Mouse (Mus musculus): Measurements from ENCODE around the gene Klrb1b. TPM values are rescaled to one million over a fixed set of nuclear protein-coding genes. Genes with fewer than 3 reads are reported as not detected.

Klrb1b gene
- polyA plus RNA-seq (2012; rRNA removed), result not detected in 2 replicates

GRCm38 (mm10) chr6:128826132-128826531 is at the start of gene Klrb1b, which contains the start of gene Gm44511:
Gene Klrb1b (minus strand): TSS chr6:128826331.
Gene Gm44511 (minus strand): TSS chr6:128826315.

GRCm38 (mm10) chr6:128789115-128789514 is 37.0 kb downstream of the Klrb1b start, which contains the start of gene Klrb1c:
Gene Klrb1c (minus strand): TSS chr6:128789215.

Other genes starting within 250 kb of the Klrb1b start
- 5.8 and 6.0 TPM in 2 replicates for gene A2ml1, start 244.7 kb downstream of the Klrb1b start, polyA plus RNA-seq (2012; rRNA removed)
- gene Klrb1a, start 202.8 kb downstream of the Klrb1b start, polyA plus RNA-seq (2012; rRNA removed), result not detected in 2 replicates
- not detected in 2 replicates for gene Clec2h, start 163.9 kb downstream of the Klrb1b start, polyA plus RNA-seq (2012; rRNA removed)
- gene Klrb1, start 103.3 kb downstream of the Klrb1b start, polyA plus RNA-seq (2012; rRNA removed), result 0.63 and 0.80 TPM in 2 replicates
- gene Klrb1c, start 37.1 kb downstream of the Klrb1b start, polyA plus RNA-seq (2012; rRNA removed), result 0.05 TPM in 1 of 2 replicates, not detected in the other
- gene Gm44511, start within 50 bp of the Klrb1b start, polyA plus RNA-seq (2012; rRNA removed), result not detected in 2 replicates
- not detected in 2 replicates for gene Clec2i, start 61.3 kb upstream of the Klrb1b start, polyA plus RNA-seq (2012; rRNA removed)
- gene BC035044, start 64.8 kb upstream of the Klrb1b start, polyA plus RNA-seq (2012; rRNA removed), result 0.32 and 0.48 TPM in 2 replicates
- gene Clec2g, start 108.0 kb upstream of the Klrb1b start, polyA plus RNA-seq (2012; rRNA removed), result not detected in 2 replicates
- 0.44 and 0.62 TPM in 2 replicates for gene Klrb1f, start 219.6 kb upstream of the Klrb1b start, polyA plus RNA-seq (2012; rRNA removed)